Mouse (Mus musculus) adrenal gland, adult 18-20 months (tissue): Measurements from ENCODE around the gene Cxcl14. TPM values are rescaled to one million over a fixed set of nuclear protein-coding genes. Genes with fewer than 3 reads are reported as not detected.

Source experiments
- DNase-seq, 2 experiments: peaks; one replicate each; pipeline ENCODE4 v3.0.0; 2021 to 2022; ENCODE audit warnings: low spot score in 2 of 2
- total RNA-seq, 2 experiments: library from RNA; stranded (reverse); gene quantifications; 1 replicate in 1 of 2; 2 replicates in 1 of 2; pipeline ENCODE4 v1.2.3; 2021

Gene Cxcl14
- total RNA-seq, 2 experiments from 2014 or later: 60.1 to 60.7 TPM

GRCm38 (mm10) chr13:56294908-56295307 is 1.4 kb downstream of the Cxcl14 start:
- DNase-seq: no peak

GRCm38 (mm10) chr13:56289998-56290397 is 6.4 kb downstream of the Cxcl14 start:
- no peak for DNase-seq

- no peak for DNase-seq
Measured at GRCm38 (mm10) chr13:56289261-56289660, 7.1 kb downstream of the Cxcl14 start.

- DNase-seq: no peak
Measured at GRCm38 (mm10) chr13:56288601-56289000, 7.8 kb downstream of the Cxcl14 start.

- no peak for DNase-seq
Measured at GRCm38 (mm10) chr13:56287091-56287490, 9.3 kb downstream of the Cxcl14 start.

GRCm38 (mm10) chr13:56283321-56283720 is 13.0 kb downstream of the Cxcl14 start:
- DNase-seq: no peak

DNA sequence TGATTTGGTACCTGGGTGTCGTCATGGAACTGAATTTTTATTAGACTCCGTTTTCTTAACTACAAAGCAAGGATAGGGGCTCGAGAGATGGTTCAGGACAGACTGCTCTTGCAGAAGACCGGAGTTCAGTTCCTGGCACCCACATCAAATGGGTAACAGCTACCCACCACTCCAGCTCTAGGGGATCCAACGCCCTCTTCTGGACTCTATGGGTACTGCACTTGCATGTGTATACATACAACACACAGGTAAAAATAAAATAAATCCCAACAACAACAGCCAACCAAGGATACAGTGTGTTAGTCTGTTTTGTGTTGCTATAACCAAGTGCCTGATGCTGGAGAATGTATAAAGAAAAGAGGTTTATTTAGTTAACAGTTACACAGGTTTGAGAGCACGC is 16.0 kb downstream of the Cxcl14 start:
- DNase-seq: no peak

GRCm38 (mm10) chr13:56279439-56279838 is 16.9 kb downstream of the Cxcl14 start:
- DNase-seq: peak; percentile 75 to 79

DNA sequence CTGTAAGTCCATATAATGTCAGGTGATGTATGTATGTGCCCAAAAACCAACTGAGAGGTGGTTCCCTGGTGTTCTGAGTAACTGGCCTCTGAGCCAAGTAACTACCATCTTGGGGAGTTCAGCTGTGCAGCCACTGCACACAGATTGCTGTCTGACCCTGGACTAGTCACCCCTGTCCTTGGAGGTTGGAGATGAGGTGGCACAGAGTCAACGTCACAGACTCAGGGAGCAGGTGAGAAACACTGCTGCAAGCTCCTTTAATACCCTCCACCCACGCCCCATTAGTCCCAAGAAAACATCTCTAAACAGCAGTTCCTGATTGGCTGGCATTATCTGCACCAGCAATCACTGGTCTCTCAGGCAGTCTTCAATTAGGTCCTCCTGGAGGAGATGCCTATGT is 21.2 kb downstream of the Cxcl14 start:
- DNase-seq: no peak

- DNase-seq: no peak
Measured at GRCm38 (mm10) chr13:56270124-56270523, 26.2 kb downstream of the Cxcl14 start.

DNA sequence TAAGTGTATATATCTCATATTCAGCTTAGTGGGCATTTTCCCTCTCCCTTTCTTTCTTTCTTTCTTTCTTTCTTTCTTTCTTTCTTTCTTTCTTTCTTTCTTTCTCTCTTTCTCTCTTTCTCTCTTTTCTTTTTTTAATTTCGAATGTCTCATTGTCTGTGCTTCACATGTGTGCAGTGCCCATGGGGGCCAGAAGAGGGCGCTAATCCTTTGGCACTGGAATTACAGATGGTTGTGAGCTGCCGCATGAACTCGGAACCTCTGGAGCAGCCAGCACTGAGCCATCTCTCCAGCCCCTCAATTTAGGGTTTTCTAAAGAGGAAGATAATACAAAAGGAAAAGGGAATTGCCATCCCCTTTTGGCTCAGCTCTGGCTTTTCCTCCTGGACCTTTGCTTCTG is 29.0 kb downstream of the Cxcl14 start:
- DNase-seq: no peak

GRCm38 (mm10) chr13:56266435-56266834 is 29.9 kb downstream of the Cxcl14 start:
- DNase-seq: peak in 1 of 2 experiments; percentile 21

DNA sequence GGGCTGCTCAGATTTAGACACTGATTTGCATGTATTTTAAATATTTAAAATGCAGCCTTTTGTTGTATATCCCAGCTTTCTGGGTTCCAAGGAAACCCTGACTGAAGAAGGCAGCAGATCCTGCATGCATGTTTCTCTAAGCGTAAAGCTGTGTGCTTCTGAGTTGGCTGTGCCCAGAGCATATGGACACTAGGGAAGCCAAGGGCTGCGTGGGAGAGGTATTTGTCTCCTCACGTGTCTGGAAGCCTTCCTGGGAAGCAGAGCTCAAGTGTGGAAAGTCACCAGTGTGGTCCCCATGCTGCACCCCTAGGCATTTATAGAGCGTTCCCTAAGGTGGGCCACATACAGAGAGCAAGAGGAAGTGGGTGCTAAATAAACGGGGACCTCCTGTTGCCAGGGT is 30.7 kb downstream of the Cxcl14 start:
- DNase-seq: no peak

DNA sequence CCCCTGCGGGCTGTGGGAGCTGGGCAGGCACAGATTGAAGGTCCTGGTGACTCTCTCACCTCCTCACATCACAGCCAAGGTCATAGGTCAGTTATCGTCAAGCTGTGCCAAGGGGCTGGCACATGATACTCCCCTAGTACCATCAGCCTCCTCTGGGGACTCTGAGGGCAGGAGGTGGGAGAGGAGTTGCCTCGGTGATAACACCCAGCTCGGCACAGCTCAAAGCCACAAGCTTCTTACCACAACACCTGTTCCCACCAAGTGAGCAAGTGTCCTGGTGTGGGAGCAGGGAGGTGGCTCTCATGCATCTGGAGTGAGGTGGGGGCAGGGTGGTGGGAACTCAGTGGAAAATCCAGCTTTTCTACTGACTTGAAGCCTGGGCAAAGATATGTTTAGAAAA is 34.1 kb downstream of the Cxcl14 start:
- no peak for DNase-seq

GRCm38 (mm10) chr13:56260344-56260780 is 36.0 kb downstream of the Cxcl14 start:
- no peak for DNase-seq

DNA sequence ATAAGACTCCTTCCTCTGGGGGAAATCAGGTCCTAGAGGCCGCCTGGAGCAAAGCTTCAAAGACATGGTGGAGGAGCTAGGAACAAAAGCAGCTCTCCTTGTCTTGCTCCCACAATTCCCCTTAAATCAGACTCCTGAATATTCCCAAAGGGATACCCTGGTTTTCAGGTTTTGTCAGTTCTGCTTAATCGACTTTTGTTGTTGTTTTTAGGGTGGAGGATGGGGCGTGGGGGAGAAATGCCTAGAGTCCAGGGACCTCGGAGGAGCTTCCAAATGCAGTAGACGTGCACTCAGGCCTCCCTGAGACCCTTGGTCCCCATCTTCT is 36.5 kb downstream of the Cxcl14 start:
- no peak for DNase-seq

- no peak for DNase-seq
Measured at GRCm38 (mm10) chr13:56259021-56259925, 37.1 kb downstream of the Cxcl14 start.

- DNase-seq: no peak
Measured at GRCm38 (mm10) chr13:56258196-56259020, 37.9 kb downstream of the Cxcl14 start.

DNA sequence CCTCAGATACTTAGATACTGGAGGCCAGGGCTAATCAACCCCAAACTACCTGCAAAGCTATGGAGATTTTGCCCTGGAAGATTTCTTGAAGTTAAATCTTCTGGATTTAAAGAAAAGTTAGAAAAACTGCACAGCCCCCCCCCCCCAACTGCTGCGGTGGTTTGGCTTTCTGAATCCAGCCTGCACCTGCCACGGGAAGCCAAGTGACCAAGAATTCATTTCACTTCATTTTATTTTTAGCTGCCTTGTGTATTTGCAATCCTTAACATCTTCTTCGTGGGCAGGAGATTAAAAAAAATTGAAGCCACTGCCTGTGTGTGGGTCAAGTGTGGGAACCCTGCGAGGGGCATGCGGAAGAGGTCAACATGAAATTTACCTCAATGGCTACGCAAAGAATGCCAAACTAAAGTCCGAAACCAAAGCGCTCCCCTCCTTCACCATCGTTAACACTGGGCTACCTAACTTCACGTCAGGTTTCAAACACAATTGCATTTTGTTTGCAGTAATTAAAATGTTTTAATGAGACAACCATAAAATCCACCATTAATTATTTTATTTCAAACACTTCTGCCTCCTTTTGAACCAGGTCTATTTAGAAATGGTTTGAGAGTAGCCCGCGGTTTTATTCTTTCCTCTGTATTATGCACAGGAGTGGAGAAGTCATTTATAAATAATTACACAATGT is 38.7 kb downstream of the Cxcl14 start:
- no peak for DNase-seq

- DNase-seq: no peak
Measured at GRCm38 (mm10) chr13:56256716-56257299, 39.5 kb downstream of the Cxcl14 start.

DNA sequence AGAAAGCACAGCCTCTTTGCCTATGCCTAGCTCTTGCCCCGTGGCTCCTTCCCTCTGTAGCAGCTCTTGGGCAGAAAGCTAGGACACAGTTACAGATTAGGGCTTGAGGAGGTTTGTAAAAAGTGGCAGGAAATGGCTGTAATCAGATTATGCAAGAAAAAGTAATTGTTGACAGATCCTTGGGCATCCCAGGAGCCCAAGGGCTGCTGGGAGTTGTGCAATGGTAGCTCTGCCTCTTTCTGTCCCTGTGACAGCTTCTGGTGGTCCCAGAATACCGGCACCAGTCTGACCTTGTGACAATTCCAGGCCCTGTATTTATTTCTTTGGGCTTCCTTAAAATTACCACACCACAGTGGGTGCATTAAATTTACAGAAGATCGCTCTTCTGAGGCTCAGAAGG is 43.0 kb downstream of the Cxcl14 start:
- DNase-seq: no peak
